Mouse (Mus musculus) liver, postnatal 0 days (tissue): ENCODE data around the gene Als2cr12.

Experiments
- CTCF ChIP-seq: sonication (generic); IDR thresholded peaks from 2 replicates; pipeline ENCODE4 v1.5.1; 2016; ENCODE audit warnings: antibody characterized with exemption, low read depth
- EP300 ChIP-seq: IDR thresholded peaks from 2 replicates; pipeline ENCODE4 v1.6.1; 2016; ENCODE audit warnings: antibody characterized with exemption, low read depth, mild to moderate bottlenecking

DNA sequence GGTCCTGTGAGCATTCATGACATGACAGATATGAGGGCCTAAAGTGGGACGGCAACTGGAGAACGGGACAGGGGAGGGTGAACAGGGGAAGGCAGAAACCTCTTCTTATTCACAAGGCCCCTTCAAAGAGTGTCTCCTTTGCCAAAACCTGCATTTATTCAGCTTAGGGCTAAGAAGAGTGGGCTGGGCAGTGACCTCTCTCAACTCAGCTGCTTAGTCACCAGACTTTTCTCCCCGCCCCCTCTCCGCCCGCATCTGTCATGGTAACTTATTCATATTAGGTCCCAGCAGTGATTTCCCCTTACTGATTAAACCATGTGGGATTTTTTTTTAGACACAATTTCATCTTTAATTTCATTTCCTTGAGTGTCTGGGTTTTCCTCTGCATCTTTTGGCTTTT is 30.0 kb upstream of the Als2cr12 start:
- TF ChIP-seq CTCF (no peak), EP300 (no peak)
